Mouse (Mus musculus) C2C12 (cell line): ENCODE results near the gene Ubr7. TPM values are rescaled to one million over a fixed set of nuclear protein-coding genes. Genes with fewer than 3 reads are reported as not detected.

Experiments used
- H3K27me3 ChIP-seq: one replicate; pipeline ENCODE4 v1.6.1; 2011; ENCODE audit not compliant: control insufficient read depth, insufficient read depth, insufficient read length
- H3K36me3 ChIP-seq: one replicate; pipeline ENCODE4 v1.6.1; 2011; ENCODE audit not compliant: control insufficient read depth, insufficient read depth
- H3K4me3 ChIP-seq: one replicate; pipeline ENCODE4 v1.5.1; 2011; ENCODE audit warnings: mild to moderate bottlenecking, control low read depth; ENCODE audit not compliant: poor library complexity, insufficient read depth, severe bottlenecking
- H3K79me2 ChIP-seq: one replicate; pipeline ENCODE4 v1.6.1; 2011; ENCODE audit not compliant: control insufficient read depth, insufficient read depth
- H3K79me3 ChIP-seq: one replicate; pipeline ENCODE4 v1.6.1; 2011; ENCODE audit warnings: low read depth, control low read depth
- H3ac ChIP-seq: one replicate; pipeline ENCODE3; 2011; ENCODE audit warnings: low read depth; ENCODE audit not compliant: control insufficient read depth, insufficient read length
- CEBPB ChIP-seq: IDR thresholded peaks from one replicate; pipeline ENCODE4 v1.6.1; 2011; ENCODE audit warnings: low read depth, mild to moderate bottlenecking, control low read depth, moderate library complexity
- CTCF ChIP-seq: IDR thresholded peaks from one replicate; pipeline ENCODE4 v1.5.1; 2011; ENCODE audit not compliant: control insufficient read depth, insufficient read depth, insufficient read length
- FOSL1 ChIP-seq: IDR thresholded peaks from one replicate; pipeline ENCODE4 v1.8.0; 2011; ENCODE audit warnings: mild to moderate bottlenecking, low read length; ENCODE audit not compliant: poor library complexity, insufficient read depth, severe bottlenecking
- MAX ChIP-seq: IDR thresholded peaks from one replicate; pipeline ENCODE4 v1.6.1; 2011; ENCODE audit warnings: mild to moderate bottlenecking, control low read depth
- MYOD1 ChIP-seq: IDR thresholded peaks from one replicate; pipeline ENCODE4 v1.6.1; 2011; ENCODE audit warnings: low read depth; ENCODE audit not compliant: control insufficient read depth, insufficient read length
- MYOG ChIP-seq: IDR thresholded peaks from one replicate; pipeline ENCODE4 v1.6.1; 2011; ENCODE audit not compliant: control insufficient read depth, insufficient read length; ENCODE audit errors: extremely low read depth
- USF1 ChIP-seq: IDR thresholded peaks from one replicate; pipeline ENCODE4 v1.6.1; 2011; ENCODE audit warnings: low read depth, mild to moderate bottlenecking, control low read depth, moderate library complexity
- polyA plus RNA-seq: library from polyadenylated mRNA; unstranded; fragments of >200 nt; fragmentation: generic; extraction: Trizol; gene quantifications from one replicate; pipeline ENCODE4 v1.2.1, GENCODE M21; 2012; ENCODE audit warnings: missing spikeins

Ubr7 gene
- polyA plus RNA-seq, 1 experiment = 20.6 TPM

DNA sequence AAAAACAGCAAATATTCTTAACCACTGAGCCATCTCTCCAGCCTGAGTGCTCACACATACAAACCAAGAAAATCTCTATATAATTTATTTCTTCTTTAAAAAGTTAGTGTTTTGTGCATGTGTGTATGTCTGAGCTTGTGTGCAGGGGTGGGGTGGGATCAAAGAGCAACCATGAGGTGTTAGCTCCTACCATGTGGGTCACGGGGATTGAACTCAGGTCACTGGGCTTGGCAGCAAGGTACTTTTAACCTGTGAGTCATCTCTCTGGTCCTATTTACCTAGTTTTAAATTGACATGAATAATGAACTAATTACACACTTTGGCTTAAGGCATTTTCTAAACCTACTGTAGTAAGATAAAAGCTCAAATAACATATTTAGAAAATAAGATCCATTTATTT, 68.6 kb downstream of the Ubr7 start:
- no peaks in the 10 kb centered on the region for H3K79me2 ChIP-seq
- H3K4me3 ChIP-seq = no peak overlapping the region
- no peaks in the 10 kb centered on the region for H3K79me3 ChIP-seq
- H3ac ChIP-seq = no peak overlapping the region
- H3K36me3 ChIP-seq = peaks cover 2% of the 10 kb centered on the region
- TF ChIP-seq CTCF (no peak), FOSL1 (no peak), MYOD1 (no peak), MAX (no peak), MYOG (no peak), CEBPB (no peak), USF1 (no peak)
- H3K27me3 ChIP-seq = no peaks in the 10 kb centered on the region

DNA sequence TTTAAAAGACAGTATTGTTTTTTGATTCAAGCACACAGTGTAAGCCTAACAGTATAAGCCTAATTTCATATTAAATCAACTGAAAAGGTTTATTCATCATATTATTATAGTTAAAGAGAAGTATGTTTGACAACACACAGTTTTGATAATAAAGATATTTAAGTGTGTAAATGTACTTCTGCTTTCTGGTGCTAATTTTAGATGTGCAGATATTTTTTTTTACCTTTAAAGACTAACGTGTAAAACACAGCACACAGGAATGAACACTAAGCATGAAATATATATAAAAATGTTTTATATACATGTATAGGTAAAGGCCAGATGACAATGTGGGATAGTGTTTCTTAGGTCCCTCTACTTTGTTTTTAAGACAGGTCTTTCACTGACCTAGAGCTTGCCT, 69.4 kb downstream of the Ubr7 start:
- Histone ChIP-seq H3K27me3 (no peaks in the 10 kb centered on the region), H3K79me2 (no peaks in the 10 kb centered on the region), H3K36me3 (peaks cover 2% of the 10 kb centered on the region), H3ac (no peak overlapping the region), H3K79me3 (no peaks in the 10 kb centered on the region), H3K4me3 (no peak overlapping the region)
- no peak for TF ChIP-seq CTCF
- no peak for TF ChIP-seq CEBPB
- no peak for TF ChIP-seq MYOG
- TF ChIP-seq FOSL1 = no peak
- no peak for TF ChIP-seq MYOD1
- TF ChIP-seq MAX = no peak
- no peak for TF ChIP-seq USF1

Other genes with a start within 250 kb of the Ubr7 start
- 0.01 TPM for gene Chga, start 203.0 kb upstream of the Ubr7 start, polyA plus RNA-seq
- 4.5 TPM for gene Itpk1, start 53.0 kb upstream of the Ubr7 start, polyA plus RNA-seq
- gene Moap1, start 14.3 kb upstream of the Ubr7 start, polyA plus RNA-seq = 4.7 TPM
- gene Tmem251, start 14.2 kb upstream of the Ubr7 start, polyA plus RNA-seq = 4.5 TPM
- 0.13 TPM for gene Gm28051, start 202 bp upstream of the Ubr7 start, polyA plus RNA-seq
- 8.9 TPM for gene Gon7, start 164 bp upstream of the Ubr7 start, polyA plus RNA-seq
- gene Gm20604, start 705 bp downstream of the Ubr7 start, polyA plus RNA-seq = 6.0 TPM
- gene Btbd7, start 120.5 kb downstream of the Ubr7 start, polyA plus RNA-seq = 7.3 TPM
- not detected for gene Cox8c, start 141.3 kb downstream of the Ubr7 start, polyA plus RNA-seq
- not detected for gene Unc79, start 190.9 kb downstream of the Ubr7 start, polyA plus RNA-seq